Mouse (Mus musculus) small intestine, adult 2 months (tissue): ENCODE results near the gene Skor1.

Experiments
- CTCF ChIP-seq: fragments of 200-500 bp; IDR thresholded peaks from 2 replicates; pipeline ENCODE4 v1.5.1; 2012; ENCODE audit warnings: low read depth, mild to moderate bottlenecking, control low read depth, inconsistent platforms, low read length, moderate library complexity, mixed read lengths; ENCODE audit not compliant: insufficient replicate concordance, insufficient read length; ENCODE audit errors: extremely low read depth
- POLR2A ChIP-seq: fragments of 200-500 bp; IDR thresholded peaks from 2 replicates; pipeline ENCODE4 v1.6.1; 2012; ENCODE audit warnings: low read depth, mild to moderate bottlenecking, control low read depth, inconsistent platforms, low read length, moderate library complexity

DNA sequence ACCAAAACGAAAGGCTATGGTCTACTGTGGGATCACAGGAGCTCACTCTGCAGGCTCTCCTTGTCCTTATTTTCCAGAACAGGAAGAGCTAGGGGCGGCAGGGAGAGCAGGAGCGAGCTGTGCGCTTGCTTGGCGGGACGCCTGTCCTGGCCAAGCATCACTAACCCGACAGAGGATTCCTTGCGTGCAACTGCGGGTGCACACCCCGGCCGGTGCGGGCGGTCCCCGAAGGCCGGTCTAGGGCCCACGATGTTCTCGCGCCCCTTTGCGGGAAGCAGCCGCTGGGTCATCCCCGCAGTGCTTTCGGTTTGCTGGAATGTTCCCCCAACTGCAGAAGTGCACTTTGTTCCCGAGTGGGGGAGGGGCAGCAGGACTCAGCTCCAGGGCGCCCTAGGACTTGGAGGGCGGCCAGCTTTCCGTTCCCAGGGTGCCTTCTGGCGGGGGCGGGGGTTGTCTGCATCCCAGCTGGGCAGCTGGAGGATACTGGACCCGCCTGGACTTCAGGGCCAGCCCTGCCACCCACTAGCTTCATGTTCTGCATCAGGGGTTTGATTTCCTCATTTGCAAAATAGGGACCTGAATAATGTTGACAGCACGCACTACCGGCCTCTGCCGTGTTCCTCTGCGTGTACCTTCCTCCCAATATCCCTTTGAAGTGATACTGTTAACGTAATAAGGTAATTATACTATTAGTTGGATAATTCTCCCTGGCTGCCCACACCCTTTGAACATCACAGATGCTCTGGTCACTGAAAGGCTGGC, 39.6 kb downstream of the Skor1 start:
- no peak for TF ChIP-seq CTCF
- peak; percentile 38 for TF ChIP-seq POLR2A
